Mouse (Mus musculus) C2C12 (cell line): ENCODE measurements around the gene Rad50. TPM values are rescaled to one million over a fixed set of nuclear protein-coding genes. Genes with fewer than 3 reads are reported as not detected.

Source experiments
- H3K27me3 ChIP-seq: one replicate; pipeline ENCODE4 v1.6.1; 2011; ENCODE audit not compliant: control insufficient read depth, insufficient read depth, insufficient read length
- H3K36me3 ChIP-seq: one replicate; pipeline ENCODE4 v1.6.1; 2011; ENCODE audit not compliant: control insufficient read depth, insufficient read depth
- H3K4me3 ChIP-seq: one replicate; pipeline ENCODE4 v1.5.1; 2011; ENCODE audit warnings: mild to moderate bottlenecking, control low read depth; ENCODE audit not compliant: poor library complexity, insufficient read depth, severe bottlenecking
- H3K79me2 ChIP-seq: one replicate; pipeline ENCODE4 v1.6.1; 2011; ENCODE audit not compliant: control insufficient read depth, insufficient read depth
- H3K79me3 ChIP-seq: one replicate; pipeline ENCODE4 v1.6.1; 2011; ENCODE audit warnings: low read depth, control low read depth
- H3ac ChIP-seq: one replicate; pipeline ENCODE3; 2011; ENCODE audit warnings: low read depth; ENCODE audit not compliant: control insufficient read depth, insufficient read length
- CEBPB ChIP-seq: IDR thresholded peaks from one replicate; pipeline ENCODE4 v1.6.1; 2011; ENCODE audit warnings: low read depth, mild to moderate bottlenecking, control low read depth, moderate library complexity
- CTCF ChIP-seq: IDR thresholded peaks from one replicate; pipeline ENCODE4 v1.5.1; 2011; ENCODE audit not compliant: control insufficient read depth, insufficient read depth, insufficient read length
- FOSL1 ChIP-seq: IDR thresholded peaks from one replicate; pipeline ENCODE4 v1.8.0; 2011; ENCODE audit warnings: mild to moderate bottlenecking, low read length; ENCODE audit not compliant: poor library complexity, insufficient read depth, severe bottlenecking
- MAX ChIP-seq: IDR thresholded peaks from one replicate; pipeline ENCODE4 v1.6.1; 2011; ENCODE audit warnings: mild to moderate bottlenecking, control low read depth
- MYOD1 ChIP-seq: IDR thresholded peaks from one replicate; pipeline ENCODE4 v1.6.1; 2011; ENCODE audit warnings: low read depth; ENCODE audit not compliant: control insufficient read depth, insufficient read length
- MYOG ChIP-seq: IDR thresholded peaks from one replicate; pipeline ENCODE4 v1.6.1; 2011; ENCODE audit not compliant: control insufficient read depth, insufficient read length; ENCODE audit errors: extremely low read depth
- USF1 ChIP-seq: IDR thresholded peaks from one replicate; pipeline ENCODE4 v1.6.1; 2011; ENCODE audit warnings: low read depth, mild to moderate bottlenecking, control low read depth, moderate library complexity
- polyA plus RNA-seq: library from polyadenylated mRNA; unstranded; fragments of >200 nt; fragmentation: generic; extraction: Trizol; gene quantifications from one replicate; pipeline ENCODE4 v1.2.1, GENCODE M21; 2012; ENCODE audit warnings: missing spikeins

Gene Rad50
- polyA plus RNA-seq, 1 experiment: 7.9 TPM

DNA sequence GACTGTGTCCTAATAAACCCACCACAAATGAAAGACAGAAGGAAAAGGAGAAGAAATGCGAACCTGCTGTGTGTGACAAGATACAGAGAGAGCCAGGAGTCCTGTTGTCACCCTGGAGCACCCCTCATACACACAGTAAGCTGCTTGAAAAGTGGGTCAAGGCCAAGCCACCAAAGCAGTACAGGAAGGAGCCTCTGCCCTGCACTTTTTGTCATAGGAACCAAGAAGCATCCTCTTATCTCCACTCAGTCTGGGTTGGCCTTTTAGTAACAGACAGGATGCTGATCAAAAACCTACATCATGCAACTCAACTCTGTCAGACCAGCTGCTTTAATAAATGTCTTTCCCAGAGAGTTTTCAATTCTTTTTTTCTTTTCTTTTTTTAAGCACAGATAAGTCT is 12.6 kb upstream of the Rad50 start:
- TF ChIP-seq CTCF (no peak), MYOG (no peak), USF1 (no peak), MYOD1 (no peak), FOSL1 (no peak), CEBPB (no peak), MAX (no peak)
- H3K27me3 ChIP-seq: peaks cover 20% of the 10 kb centered on the region
- H3ac ChIP-seq: no peak overlapping the region
- H3K36me3 ChIP-seq: no peaks in the 10 kb centered on the region
- H3K79me2 ChIP-seq: no peaks in the 10 kb centered on the region
- no peak overlapping the region for H3K4me3 ChIP-seq
- no peaks in the 10 kb centered on the region for H3K79me3 ChIP-seq

DNA sequence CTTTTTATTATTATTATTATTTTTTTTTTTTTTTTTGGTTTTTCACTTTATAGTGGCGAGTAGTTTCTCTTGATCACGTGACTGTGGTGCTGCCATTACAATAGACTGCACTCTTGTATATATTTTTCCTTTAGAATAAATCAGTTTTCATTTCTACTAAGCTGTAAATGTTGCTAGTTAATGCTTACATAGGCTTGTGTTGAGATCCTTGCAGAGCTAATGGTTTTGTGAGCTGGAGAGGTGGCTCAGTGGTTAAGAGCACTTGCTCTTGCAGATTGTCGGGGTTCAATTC is 545 bp upstream of the Rad50 start:
- TF ChIP-seq USF1 (no peak), CTCF (no peak), CEBPB (no peak), MAX (no peak), FOSL1 (no peak), MYOG (no peak), MYOD1 (no peak)
- no peak overlapping the region for H3ac ChIP-seq
- peaks cover 19% of the 10 kb centered on the region for H3K79me2 ChIP-seq
- H3K4me3 ChIP-seq: no peak overlapping the region
- H3K79me3 ChIP-seq: peaks cover 10% of the 10 kb centered on the region
- peaks cover 11% of the 10 kb centered on the region for H3K36me3 ChIP-seq
- no peaks in the 10 kb centered on the region for H3K27me3 ChIP-seq

DNA sequence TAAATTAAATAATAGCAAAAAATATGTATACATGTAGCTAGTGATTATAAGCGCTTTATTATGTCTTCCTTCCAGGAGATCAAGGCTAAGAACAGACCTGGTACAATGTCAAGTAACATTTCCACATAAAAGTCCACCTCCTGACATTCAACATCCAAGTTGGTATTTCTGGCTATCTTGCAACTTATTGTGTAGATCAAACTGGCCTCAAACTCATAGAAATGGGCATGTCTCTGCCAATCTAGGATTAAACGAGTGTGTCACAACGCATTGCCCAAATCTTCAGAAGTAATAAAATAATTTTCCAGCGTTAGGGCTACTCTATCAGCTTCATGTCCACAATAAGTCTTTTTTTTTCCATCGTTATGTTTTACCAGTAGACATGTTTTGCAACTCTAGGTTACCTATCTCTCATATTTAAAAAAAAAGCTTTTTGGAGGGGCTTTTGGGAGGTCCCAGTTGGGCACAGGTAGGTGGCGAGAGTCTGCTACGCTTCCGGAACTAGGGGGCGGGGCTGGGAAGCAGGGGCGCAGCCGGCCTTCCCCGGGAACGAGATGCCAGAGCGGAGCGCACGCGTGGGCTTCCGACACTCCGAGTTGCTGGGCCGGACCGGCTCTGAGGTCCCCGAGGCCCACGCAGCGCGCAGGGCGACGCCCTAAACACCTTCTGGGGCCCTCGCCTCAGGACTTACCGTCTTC is 734 bp downstream of the Rad50 start:
- Histone ChIP-seq H3K27me3 (no peaks in the 10 kb centered on the region), H3K36me3 (peaks cover 19% of the 10 kb centered on the region), H3K79me3 (peaks cover 10% of the 10 kb centered on the region), H3K4me3 (peak overlapping the region; percentile 92), H3ac (peak overlapping the region; percentile 97), H3K79me2 (peaks cover 19% of the 10 kb centered on the region)
- TF ChIP-seq MAX (no peak), MYOD1 (no peak), MYOG (no peak), CEBPB (no peak), USF1 (no peak), FOSL1 (no peak), CTCF (no peak)

DNA sequence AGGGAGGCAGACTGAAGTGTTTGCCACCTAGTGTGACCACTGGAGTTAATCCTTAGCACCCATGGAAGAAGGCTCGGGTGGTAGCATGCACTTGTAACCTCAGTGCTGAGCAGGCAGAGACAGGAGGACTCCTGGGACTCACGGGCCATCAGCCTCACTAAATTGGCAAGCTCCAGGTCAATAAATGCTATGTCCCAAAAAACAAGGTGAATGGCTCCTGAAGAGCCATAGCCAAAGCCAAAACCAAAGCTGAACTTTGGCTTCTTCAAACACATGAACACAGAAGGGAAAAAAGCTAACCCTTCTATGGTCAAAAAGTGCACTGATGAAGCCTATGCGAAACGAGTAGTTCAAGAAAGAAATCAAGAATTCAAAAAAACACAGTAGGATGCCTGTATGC is 7.8 kb downstream of the Rad50 start:
- H3K79me2 ChIP-seq: no peaks in the 10 kb centered on the region
- no peaks in the 10 kb centered on the region for H3K27me3 ChIP-seq
- H3K4me3 ChIP-seq: no peak overlapping the region
- H3ac ChIP-seq: no peak overlapping the region
- peaks cover 79% of the 10 kb centered on the region for H3K36me3 ChIP-seq
- TF ChIP-seq MAX: no peak
- no peak for TF ChIP-seq FOSL1
- TF ChIP-seq USF1: no peak
- TF ChIP-seq MYOD1: no peak
- TF ChIP-seq CTCF: no peak
- TF ChIP-seq CEBPB: no peak
- no peak for TF ChIP-seq MYOG
- H3K79me3 ChIP-seq: no peaks in the 10 kb centered on the region

DNA sequence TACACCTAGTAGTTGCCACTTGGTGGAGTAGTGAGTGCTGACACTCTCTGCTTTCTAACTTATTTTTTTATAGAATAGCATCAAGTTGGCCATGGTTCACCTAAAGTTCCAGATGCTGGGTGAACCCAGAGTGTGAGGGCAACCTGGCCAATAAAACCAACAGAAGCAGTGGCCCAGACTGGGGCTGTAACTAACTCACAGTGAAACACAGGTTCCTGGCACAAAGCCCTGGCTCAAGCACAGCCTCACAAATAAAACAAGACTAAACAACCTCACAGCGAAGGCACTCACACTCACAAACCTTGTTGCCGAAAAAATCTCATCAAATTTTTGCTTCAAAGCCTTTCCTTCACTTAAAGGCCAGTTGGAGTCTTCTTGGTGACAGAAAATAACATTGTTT is 8.6 kb downstream of the Rad50 start:
- Histone ChIP-seq H3ac (no peak overlapping the region), H3K36me3 (peaks cover 79% of the 10 kb centered on the region), H3K79me2 (no peaks in the 10 kb centered on the region), H3K27me3 (no peaks in the 10 kb centered on the region), H3K79me3 (no peaks in the 10 kb centered on the region), H3K4me3 (no peak overlapping the region)
- no peak for TF ChIP-seq USF1
- no peak for TF ChIP-seq MAX
- TF ChIP-seq FOSL1: no peak
- TF ChIP-seq MYOG: no peak
- no peak for TF ChIP-seq MYOD1
- TF ChIP-seq CEBPB: no peak
- TF ChIP-seq CTCF: no peak
